Mouse (Mus musculus): ENCODE results near the gene Olfr1136.

DNA sequence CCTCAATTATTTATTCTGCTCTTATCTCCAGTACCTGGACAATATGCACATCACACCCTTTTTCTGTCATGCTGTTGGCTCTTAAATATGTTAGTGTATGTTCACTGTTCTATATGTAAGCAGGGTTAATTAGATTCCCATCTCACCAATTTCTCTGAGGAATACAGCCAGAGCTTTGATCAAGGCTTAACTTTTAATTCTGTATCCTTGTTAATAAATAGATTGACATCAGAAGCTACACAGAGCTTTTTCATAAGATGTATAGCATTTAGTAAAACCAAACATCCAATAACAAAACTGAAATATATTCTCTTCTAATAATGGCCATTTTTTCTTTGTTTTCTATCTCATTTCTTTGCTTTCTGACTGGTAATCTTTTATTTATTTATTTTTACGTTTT, 20.2 kb downstream of the Olfr1136 start, which contains the start of gene Olfr1135:
- TF ChIP-seq POLR2A (IDR thresholded peaks at IDR 0.05; ENCODE audit: borderline replicate concordance, control insufficient read depth, low read depth, low read length) (no peak), CTCF (IDR thresholded peaks at IDR 0.05; ENCODE audit: control insufficient read depth, insufficient read depth, low read length) (no peak)
